Mouse (Mus musculus) embryo, embryonic 10.5 days (tissue): ENCODE results near the gene Mybph.

Source experiments
- DNase-seq: peaks from one replicate; pipeline ENCODE4 v3.0.0-alpha.2; 2015; ENCODE audit warnings: low spot score

Gene Mybph

GRCm38 (mm10) chr1:134193126-134193525, at the start of gene Mybph:
Mybph (plus strand) TSS chr1:134193448.
- no peak for DNase-seq

- DNase-seq, result no peak
Measured at GRCm38 (mm10) chr1:134146066-134146465, 47.2 kb upstream of the Mybph start.

GRCm38 (mm10) chr1:134150076-134150475, 43.2 kb upstream of the Mybph start:
- DNase-seq, result no peak

GRCm38 (mm10) chr1:134150745-134151144, 42.5 kb upstream of the Mybph start:
- no peak for DNase-seq

- peak; percentile 96 for DNase-seq
Measured at GRCm38 (mm10) chr1:134151655-134152412, 41.4 kb upstream of the Mybph start.

GRCm38 (mm10) chr1:134152626-134153590, 40.3 kb upstream of the Mybph start:
- no peak for DNase-seq

- no peak for DNase-seq
Measured at GRCm38 (mm10) chr1:134154121-134154520, 39.1 kb upstream of the Mybph start.

- DNase-seq, result no peak
Measured at GRCm38 (mm10) chr1:134154655-134155054, 38.6 kb upstream of the Mybph start.

- DNase-seq, result no peak
Measured at GRCm38 (mm10) chr1:134160404-134160803, 32.8 kb upstream of the Mybph start.

GRCm38 (mm10) chr1:134161399-134161798, 31.8 kb upstream of the Mybph start:
- no peak for DNase-seq

- DNase-seq, result no peak
Measured at GRCm38 (mm10) chr1:134162510-134163225, 30.6 kb upstream of the Mybph start.

- DNase-seq, result no peak
Measured at GRCm38 (mm10) chr1:134163476-134163875, 29.8 kb upstream of the Mybph start.

GRCm38 (mm10) chr1:134164454-134164853, 28.8 kb upstream of the Mybph start:
- DNase-seq, result no peak

GRCm38 (mm10) chr1:134166547-134166946, 26.7 kb upstream of the Mybph start:
- DNase-seq, result no peak

GRCm38 (mm10) chr1:134167416-134168305, 25.6 kb upstream of the Mybph start:
- DNase-seq, result no peak

- DNase-seq, result no peak
Measured at GRCm38 (mm10) chr1:134168567-134168966, 24.7 kb upstream of the Mybph start.

GRCm38 (mm10) chr1:134168985-134169697, 24.1 kb upstream of the Mybph start:
- no peak for DNase-seq

GRCm38 (mm10) chr1:134173081-134173480, 20.2 kb upstream of the Mybph start:
- no peak for DNase-seq

GRCm38 (mm10) chr1:134177976-134178375, 15.3 kb upstream of the Mybph start:
- DNase-seq, result no peak

GRCm38 (mm10) chr1:134182025-134182424, 11.2 kb upstream of the Mybph start, which contains the start of gene Chil1:
Chil1 (plus strand) TSS chr1:134182176.
- no peak for DNase-seq
